Mouse (Mus musculus) heart, postnatal 0 days (tissue): ENCODE measurements around the gene Agbl1. TPM values are rescaled to one million over a fixed set of nuclear protein-coding genes. Genes with fewer than 3 reads are reported as not detected.
A peak's percentile ranks its signal among the peaks of the same experiment; 100 is the strongest.

Experiments
- ATAC-seq: fragments of 200-750 bp; cut with Nextera tagmentation; 2 replicates; pipeline ENCODE4 v1.8.0; 2017; ENCODE audit warnings: low read depth, moderate number of reproducible peaks, moderate library complexity; ENCODE audit not compliant: insufficient read depth
- DNase-seq: peaks from one replicate; pipeline ENCODE4 v3.0.0-alpha.2; 2016; ENCODE audit warnings: low spot score
- H3K27ac ChIP-seq: fragments of 300-500 bp; sonication (generic); 2 replicates; pipeline ENCODE4 v1.5.1; 2014; ENCODE audit warnings: low read depth, mild to moderate bottlenecking
- H3K27me3 ChIP-seq: fragments of 300-500 bp; sonication (generic); 2 replicates; pipeline ENCODE4 v1.6.1; 2014; ENCODE audit warnings: low read length, mixed read lengths; ENCODE audit not compliant: control insufficient read depth, insufficient read depth
- H3K36me3 ChIP-seq: fragments of 300-500 bp; sonication (generic); replicated peaks from 2 replicates; pipeline ENCODE4 v1.6.1; 2014; ENCODE audit warnings: low read length, mixed read lengths; ENCODE audit not compliant: control insufficient read depth, insufficient read depth
- H3K4me1 ChIP-seq: fragments of 300-500 bp; sonication (generic); 2 replicates; pipeline ENCODE4 v1.6.1; 2014; ENCODE audit warnings: antibody characterized with exemption; ENCODE audit not compliant: control insufficient read depth, insufficient read depth
- H3K4me2 ChIP-seq: fragments of 300-500 bp; sonication (generic); 2 replicates; pipeline ENCODE4 v1.6.1; 2014; ENCODE audit warnings: low read depth, mild to moderate bottlenecking, low read length, moderate library complexity
- H3K4me3 ChIP-seq: fragments of 300-500 bp; sonication (generic); 2 replicates; pipeline ENCODE4 v1.5.1; 2014; ENCODE audit warnings: low read depth, low read length
- H3K9ac ChIP-seq: fragments of 300-500 bp; sonication (generic); replicated peaks from 2 replicates; pipeline ENCODE4 v1.6.1; 2014; ENCODE audit warnings: low read depth, low read length, mixed read lengths
- H3K9me3 ChIP-seq: fragments of 300-500 bp; sonication (generic); replicated peaks from 2 replicates; pipeline ENCODE4 v1.6.1; 2016; ENCODE audit warnings: low read length; ENCODE audit not compliant: control insufficient read depth
- CTCF ChIP-seq: IDR thresholded peaks from 2 replicates; pipeline ENCODE4 v1.5.1; 2016; ENCODE audit warnings: antibody characterized with exemption, control low read depth, low read depth
- EP300 ChIP-seq: IDR thresholded peaks from 2 replicates; pipeline ENCODE4 v1.6.1; 2016; ENCODE audit warnings: antibody characterized with exemption, low read depth
- WGBS: fragments of 180-500 bp; shearing (Covaris S2); extraction: QIAGEN DNeasy Blood & Tissue Kit; methylation state at CpG from one replicate; pipeline ENCODE4 v1.1.7; 2014; 5-methylcytosine and 5-hydroxymethylcytosine counted together
- polyA plus RNA-seq: library from polyadenylated mRNA; unstranded; fragments of >200 nt; fragmentation: Nextera tagmentation; extraction: Ambion mirVana; gene quantifications from 2 replicates; pipeline ENCODE4 v1.2.1, GENCODE M21; 2015
- total RNA-seq: library from RNA; depleted of rRNA; stranded (reverse); fragments of >200 nt; gene quantifications from 2 replicates; pipeline ENCODE4 v1.2.3, GENCODE M21; 2014; ENCODE audit warnings: low replicate concordance

Gene Agbl1
- total and polyA plus RNA-seq, 2 experiments from 2014 or later: not detected

- Histone ChIP-seq H3K27me3 (no peaks in the 10 kb centered on the region), H3K4me3 (no peak overlapping the region), H3K36me3 (no peaks in the 10 kb centered on the region), H3K9ac (no peak overlapping the region), H3K4me1 (peaks cover 5% of the 10 kb centered on the region; the same call in 1 of the 2 replicates), H3K4me2 (peak overlapping the region; percentile 60; the same call in 1 of the 2 replicates), H3K9me3 (no peaks in the 10 kb centered on the region), H3K27ac (no peak overlapping the region)
- WGBS: 24% methylated on average over 15 of the region's 15 CpGs
- TF ChIP-seq CTCF (no peak), EP300 (no peak)
- ATAC-seq (no peak), DNase-seq (no peak)
Observed at GRCm38 (mm10) chr7:76392296-76392940, 162.7 kb downstream of the Agbl1 start.

- H3K4me3 ChIP-seq: peak overlapping the region; percentile 29
- H3K27ac ChIP-seq: no peak overlapping the region
- peak overlapping the region; percentile 60 for H3K4me2 ChIP-seq
- peak; percentile 79 for TF ChIP-seq CTCF
- no peak for TF ChIP-seq EP300
- 15% methylated on average over 15 of the region's 15 CpGs for WGBS
- H3K9me3 ChIP-seq: no peaks in the 10 kb centered on the region
- DNase-seq: peak; percentile 49
- H3K4me1 ChIP-seq: peaks cover 5% of the 10 kb centered on the region; the same call in 1 of the 2 replicates
- no peak overlapping the region for H3K9ac ChIP-seq
- H3K36me3 ChIP-seq: no peaks in the 10 kb centered on the region
- H3K27me3 ChIP-seq: no peaks in the 10 kb centered on the region
- ATAC-seq: peak; percentile 51; the same call in 1 of the 2 replicates
Observed at GRCm38 (mm10) chr7:76392941-76393817, 163.5 kb downstream of the Agbl1 start.

DNA sequence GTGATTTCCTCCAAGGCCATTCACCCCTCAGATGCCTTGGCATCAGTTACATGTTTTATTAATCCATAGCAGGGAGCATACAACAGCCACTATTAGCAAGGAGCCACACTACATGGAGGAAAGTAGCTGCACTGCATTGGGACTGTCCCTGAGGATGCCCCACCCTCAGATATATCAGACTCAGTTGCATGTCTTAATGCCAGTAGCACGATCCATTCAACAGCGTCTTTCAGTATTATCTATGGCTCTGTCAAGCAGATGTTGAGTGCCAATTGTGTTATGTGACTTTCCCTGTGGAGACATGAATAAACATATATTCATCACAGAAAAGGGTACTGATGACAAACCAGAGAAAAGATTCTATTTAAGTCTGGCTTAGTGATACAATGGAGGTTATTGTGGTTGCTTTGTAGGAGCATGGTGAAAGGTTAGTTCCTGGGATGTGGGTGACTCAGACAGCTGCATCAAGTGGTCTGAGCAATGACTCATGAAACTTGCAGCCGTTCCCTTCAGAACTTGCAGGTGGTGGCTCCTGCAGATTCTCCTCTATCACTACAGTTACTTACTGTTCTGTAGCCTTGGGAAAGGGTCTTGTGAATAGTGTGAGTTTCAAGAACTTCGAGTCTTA lies 178.4 kb downstream of the Agbl1 start:
- Histone ChIP-seq H3K9ac (no peak overlapping the region), H3K4me3 (no peak overlapping the region), H3K27me3 (no peaks in the 10 kb centered on the region), H3K4me1 (peaks cover 6% of the 10 kb centered on the region; the same call in 1 of the 2 replicates), H3K36me3 (no peaks in the 10 kb centered on the region), H3K9me3 (no peaks in the 10 kb centered on the region), H3K4me2 (no peak overlapping the region), H3K27ac (no peak overlapping the region)
- no peak for DNase-seq
- TF ChIP-seq CTCF (no peak), EP300 (no peak)
- ATAC-seq: no peak
- WGBS: 58% methylated on average over 4 of the region's 4 CpGs

GRCm38 (mm10) chr7:76409020-76409419 lies 179.3 kb downstream of the Agbl1 start:
- Histone ChIP-seq H3K9me3 (no peaks in the 10 kb centered on the region), H3K4me2 (no peak overlapping the region), H3K9ac (no peak overlapping the region), H3K4me1 (peaks cover 6% of the 10 kb centered on the region; the same call in 1 of the 2 replicates), H3K36me3 (no peaks in the 10 kb centered on the region), H3K27me3 (no peaks in the 10 kb centered on the region), H3K4me3 (no peak overlapping the region), H3K27ac (no peak overlapping the region)
- ATAC-seq: no peak
- no peak for DNase-seq
- 91% methylated on average over 10 of the region's 10 CpGs for WGBS
- TF ChIP-seq EP300 (no peak), CTCF (no peak)

- ATAC-seq (peak; percentile 67), DNase-seq (peak; percentile 21)
- WGBS: 21% methylated on average over 9 of the region's 9 CpGs
- Histone ChIP-seq H3K4me2 (peak overlapping the region; percentile 46), H3K27ac (peak overlapping the region; percentile 63), H3K9me3 (no peaks in the 10 kb centered on the region), H3K4me3 (peak overlapping the region; percentile 7; the same call in 1 of the 2 replicates), H3K36me3 (no peaks in the 10 kb centered on the region), H3K27me3 (no peaks in the 10 kb centered on the region), H3K4me1 (peaks cover 6% of the 10 kb centered on the region; the same call in 1 of the 2 replicates), H3K9ac (no peak overlapping the region)
- no peak for TF ChIP-seq EP300
- TF ChIP-seq CTCF: no peak
Observed at GRCm38 (mm10) chr7:76410403-76411180, 180.9 kb downstream of the Agbl1 start.
